Mouse (Mus musculus) heart, embryonic 16.5 days (tissue): ENCODE measurements around the gene Dnttip1. TPM values are rescaled to one million over a fixed set of nuclear protein-coding genes. Genes with fewer than 3 reads are reported as not detected.
"Not testable (repeated sequence)": the region's sequence is repeated elsewhere in the genome, so short reads cannot be mapped to it uniquely, and the experiment has no call there.

Experiments
- ATAC-seq: fragments of 200-750 bp; cut with Nextera tagmentation; replicated peaks from 2 replicates; pipeline ENCODE4 v1.8.0; 2017; ENCODE audit warnings: moderate number of reproducible peaks; ENCODE audit not compliant: insufficient read depth, low FRiP score; ENCODE audit errors: extremely low read depth
- H3K27ac ChIP-seq: fragments of 300-500 bp; sonication (generic); 2 replicates; pipeline ENCODE4 v1.5.1; 2014; ENCODE audit warnings: mild to moderate bottlenecking, low read length, control low read depth, moderate library complexity
- H3K27me3 ChIP-seq: fragments of 300-500 bp; sonication (generic); 2 replicates; pipeline ENCODE4 v1.6.1; 2014; ENCODE audit warnings: low read length, mixed read lengths; ENCODE audit not compliant: control insufficient read depth, insufficient read depth
- H3K36me3 ChIP-seq: fragments of 300-500 bp; sonication (generic); 2 replicates; pipeline ENCODE4 v1.6.1; 2014; ENCODE audit not compliant: control insufficient read depth, insufficient read depth
- H3K4me1 ChIP-seq: fragments of 300-500 bp; sonication (generic); 2 replicates; pipeline ENCODE4 v1.6.1; 2014; ENCODE audit warnings: low read length, mixed read lengths; ENCODE audit not compliant: control insufficient read depth, insufficient read depth
- H3K4me2 ChIP-seq: fragments of 300-500 bp; sonication (generic); 2 replicates; pipeline ENCODE4 v1.6.1; 2014; ENCODE audit warnings: low read depth, mild to moderate bottlenecking, control low read depth, low read length
- H3K4me3 ChIP-seq: fragments of 300-500 bp; sonication (generic); 2 replicates; pipeline ENCODE4 v1.5.1; 2014; ENCODE audit warnings: mild to moderate bottlenecking, control low read depth, low read length
- H3K9ac ChIP-seq: fragments of 300-500 bp; sonication (generic); 2 replicates; pipeline ENCODE4 v1.6.1; 2014; ENCODE audit warnings: low read length, control low read depth
- H3K9me3 ChIP-seq: fragments of 300-500 bp; sonication (generic); replicated peaks from 2 replicates; pipeline ENCODE4 v1.6.1; 2016; ENCODE audit warnings: low read length; ENCODE audit not compliant: control insufficient read depth
- WGBS: fragments of 180-500 bp; shearing (Covaris S2); extraction: QIAGEN DNeasy Blood & Tissue Kit; methylation state at CpG from one replicate; pipeline ENCODE4 v1.1.7; 2014; 5-methylcytosine and 5-hydroxymethylcytosine counted together
- polyA plus RNA-seq: library from polyadenylated mRNA; unstranded; fragments of >200 nt; fragmentation: Nextera tagmentation; extraction: Ambion mirVana; gene quantifications from 2 replicates; pipeline ENCODE4 v1.2.1, GENCODE M21; 2015

Gene Dnttip1
- polyA plus RNA-seq: 56.0 and 58.7 TPM in 2 replicates

DNA sequence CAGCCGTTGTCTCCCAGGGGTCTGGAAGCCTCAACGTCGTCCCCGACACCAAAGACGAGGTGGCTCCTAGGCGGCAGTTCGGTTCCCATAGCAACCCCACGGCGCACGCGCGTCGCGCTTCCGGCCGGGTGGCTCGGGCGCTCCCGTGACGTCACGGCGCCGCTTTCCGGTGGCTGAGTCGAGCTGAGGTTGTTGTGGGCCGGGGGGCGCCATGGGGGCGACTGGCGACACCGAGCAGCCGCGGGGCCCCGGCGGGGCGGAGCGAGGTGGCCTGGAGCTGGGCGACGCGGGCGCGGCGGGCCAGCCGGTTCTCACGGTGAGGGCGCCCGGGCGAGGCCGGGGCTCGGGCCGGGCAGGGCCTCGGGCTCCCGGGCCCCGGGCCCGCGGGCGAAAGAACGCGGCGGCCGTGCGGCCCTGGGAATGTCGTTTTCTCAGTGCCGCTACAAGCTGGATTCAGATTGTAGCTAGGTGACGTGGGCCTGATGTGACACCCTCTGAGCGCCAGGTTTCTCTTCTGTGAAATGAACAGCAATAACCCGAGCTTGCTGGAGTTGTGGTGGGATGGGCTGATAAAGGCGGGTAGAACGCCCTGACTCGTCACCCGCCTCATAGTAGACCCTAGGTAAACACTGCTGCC is at the start of gene Dnttip1, which contains the start of gene Wfdc3:
Gene Dnttip1, plus strand, starts transcription at position 141 of the 637 bp plus-strand sequence.
Gene Wfdc3, minus strand, starts transcription at position 89 of the 637 bp plus-strand sequence.
- H3K9me3 ChIP-seq: no peaks in the 10 kb centered on the region
- H3K4me3 ChIP-seq: peak within 1 kb of the TSS; percentile 92
- H3K4me2 ChIP-seq: peak within 1 kb of the TSS; percentile 98
- peak within 1 kb of the TSS; percentile 96 for H3K9ac ChIP-seq
- under 1% methylated on average over 57 of the region's 70 CpGs for WGBS
- peak; percentile 90 for ATAC-seq
- H3K36me3 ChIP-seq: peaks cover 20% of the 10 kb centered on the region
- H3K27ac ChIP-seq: peak within 1 kb of the TSS; percentile 79
- peaks cover 12% of the 10 kb centered on the region for H3K4me1 ChIP-seq
- H3K27me3 ChIP-seq: no peaks in the 10 kb centered on the region

DNA sequence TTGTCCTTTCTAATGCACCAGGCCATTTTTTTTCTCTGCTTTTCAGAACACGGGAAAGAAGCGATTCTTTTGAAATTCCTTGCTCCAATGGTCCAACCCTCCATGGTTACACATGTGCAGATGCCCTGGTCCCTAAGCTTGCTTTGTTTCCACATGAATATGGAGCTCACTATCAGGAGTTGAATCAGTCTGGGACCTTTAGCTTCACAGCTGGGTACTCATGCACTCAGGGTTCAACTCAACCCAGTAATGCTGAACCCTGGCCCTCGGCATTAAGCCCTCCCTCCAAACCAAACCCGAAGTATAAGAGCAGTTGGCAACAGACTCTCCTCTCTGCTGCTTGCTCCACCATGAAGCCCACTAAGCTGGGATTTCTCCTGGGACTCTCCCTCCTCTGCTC is 47.6 kb upstream of the Dnttip1 start, which contains the start of gene Spint4:
Gene Spint4, plus strand, starts transcription at position 301 of the 400 bp plus-strand sequence.
- H3K9me3 ChIP-seq: no peaks in the 10 kb centered on the region
- H3K4me3 ChIP-seq: no peak within 1 kb of the TSS
- WGBS: 79% methylated on average over 4 of the region's 4 CpGs
- H3K36me3 ChIP-seq: no peaks in the 10 kb centered on the region
- no peak for ATAC-seq
- no peak within 1 kb of the TSS for H3K9ac ChIP-seq
- H3K4me1 ChIP-seq: no peaks in the 10 kb centered on the region
- no peak within 1 kb of the TSS for H3K27ac ChIP-seq
- no peaks in the 10 kb centered on the region for H3K27me3 ChIP-seq
- no peak within 1 kb of the TSS for H3K4me2 ChIP-seq

DNA sequence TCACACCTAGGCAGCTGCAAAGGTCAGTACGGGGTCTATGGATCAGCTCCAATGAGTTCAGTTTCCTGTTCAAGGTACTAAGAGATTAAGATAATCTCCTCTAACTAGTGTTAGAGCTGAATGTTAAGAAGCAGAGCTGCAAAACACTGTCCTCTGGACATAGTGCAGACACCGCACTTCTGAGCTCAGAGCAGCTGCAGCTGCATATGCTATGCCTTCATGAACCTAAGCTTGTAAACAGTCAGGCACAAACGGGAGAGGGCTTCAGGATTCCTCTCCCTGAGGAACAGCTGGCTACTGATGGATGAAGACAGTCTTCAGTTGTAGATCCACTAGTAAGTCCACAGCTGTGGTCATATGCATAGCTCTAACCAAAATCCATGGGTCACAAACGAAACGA is 44.8 kb upstream of the Dnttip1 start:
- no peak overlapping the region for H3K9ac ChIP-seq
- peaks cover 3% of the 10 kb centered on the region; the same call in 1 of the 2 replicates for H3K9me3 ChIP-seq
- no peaks in the 10 kb centered on the region for H3K4me1 ChIP-seq
- H3K36me3 ChIP-seq: no peaks in the 10 kb centered on the region
- H3K4me3 ChIP-seq: no peak overlapping the region
- H3K27me3 ChIP-seq: no peaks in the 10 kb centered on the region
- WGBS: 68% methylated on average over 5 of the region's 5 CpGs
- no peak for ATAC-seq
- H3K27ac ChIP-seq: no peak overlapping the region
- no peak overlapping the region for H3K4me2 ChIP-seq

DNA sequence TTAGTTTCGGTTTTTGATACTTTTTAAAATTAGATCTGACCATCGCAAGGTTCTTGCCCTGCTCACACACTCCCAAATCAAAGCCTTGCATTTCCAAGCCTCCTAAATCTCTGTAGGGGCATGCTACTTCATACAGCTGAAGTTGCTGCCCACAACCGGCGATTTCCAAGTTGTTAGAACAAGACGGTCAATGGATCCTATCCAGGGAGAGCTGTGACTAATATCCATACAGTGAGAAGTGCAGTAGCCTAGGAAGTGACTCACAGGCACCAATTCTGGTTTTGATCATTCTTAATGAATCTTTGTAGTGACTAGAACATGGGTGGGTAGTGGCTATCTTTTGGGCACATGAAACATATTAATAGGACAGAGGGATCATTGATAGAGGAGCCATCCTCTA is 44.0 kb upstream of the Dnttip1 start:
- 78% methylated on average over 5 of the region's 5 CpGs for WGBS

DNA sequence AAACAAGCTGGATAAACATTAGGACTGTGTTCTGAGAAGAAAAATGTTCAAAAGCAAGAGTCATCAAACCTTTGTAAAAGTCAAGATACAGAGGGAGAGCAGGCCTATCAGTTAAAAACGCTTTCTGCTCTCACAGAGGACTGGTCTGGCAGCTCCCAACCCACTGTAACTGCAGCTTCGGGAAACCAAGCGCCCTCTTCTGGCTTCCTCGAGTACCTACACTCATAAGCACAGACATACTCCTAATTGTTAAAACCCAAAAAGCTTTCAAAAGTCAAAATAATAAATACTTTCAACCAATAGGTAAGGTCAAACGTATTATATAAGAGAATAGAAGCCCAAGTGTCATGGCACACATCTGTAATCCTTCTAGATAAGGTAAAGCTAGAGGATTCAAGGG is 41.5 kb upstream of the Dnttip1 start:
- H3K9ac ChIP-seq: no peak overlapping the region
- H3K4me1 ChIP-seq: no peaks in the 10 kb centered on the region
- H3K27me3 ChIP-seq: no peaks in the 10 kb centered on the region
- ATAC-seq: no peak
- no peak overlapping the region for H3K4me3 ChIP-seq
- H3K4me2 ChIP-seq: no peak overlapping the region
- 79% methylated on average over 5 of the region's 5 CpGs for WGBS
- no peak overlapping the region for H3K27ac ChIP-seq
- H3K9me3 ChIP-seq: peaks cover 3% of the 10 kb centered on the region; the same call in 1 of the 2 replicates
- H3K36me3 ChIP-seq: no peaks in the 10 kb centered on the region

More for the DNA sequence above, 44.0 kb upstream of the Dnttip1 start:
- Histone ChIP-seq H3K9me3 (peaks cover 3% of the 10 kb centered on the region; the same call in 1 of the 2 replicates), H3K9ac (no peak overlapping the region), H3K4me1 (no peaks in the 10 kb centered on the region), H3K4me3 (no peak overlapping the region), H3K36me3 (no peaks in the 10 kb centered on the region), H3K27me3 (no peaks in the 10 kb centered on the region), H3K27ac (no peak overlapping the region), H3K4me2 (no peak overlapping the region)
- ATAC-seq: no peak

DNA sequence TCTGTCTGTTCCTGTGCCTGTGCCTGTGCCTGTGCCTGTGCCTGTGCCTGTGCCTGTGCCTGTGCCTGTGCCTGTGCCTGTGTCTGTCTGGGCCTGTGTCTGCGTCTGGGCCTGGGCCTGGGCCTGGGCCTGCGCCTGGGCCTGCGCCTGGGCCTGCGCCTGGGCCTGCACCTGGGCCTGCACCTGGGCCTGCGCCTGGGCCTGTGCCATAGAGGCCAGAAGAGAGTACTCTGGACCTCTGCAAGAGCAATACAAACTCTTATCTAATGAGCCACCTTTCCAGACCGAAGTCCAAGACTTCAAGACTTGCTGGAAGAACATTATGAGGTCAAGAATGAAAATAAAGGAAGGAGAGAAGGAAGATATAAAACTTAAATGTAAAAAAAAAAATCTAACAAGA is 40.5 kb upstream of the Dnttip1 start:
- Histone ChIP-seq H3K4me2 (no peak overlapping the region), H3K4me1 (no peaks in the 10 kb centered on the region), H3K36me3 (no peaks in the 10 kb centered on the region), H3K9ac (no peak overlapping the region), H3K9me3 (peaks cover 3% of the 10 kb centered on the region; the same call in 1 of the 2 replicates), H3K27me3 (no peaks in the 10 kb centered on the region; the same call in 1 of the 2 replicates), H3K4me3 (no peak overlapping the region), H3K27ac (no peak overlapping the region)
- ATAC-seq: no peak
- WGBS: 85% methylated on average over 6 of the region's 6 CpGs

DNA sequence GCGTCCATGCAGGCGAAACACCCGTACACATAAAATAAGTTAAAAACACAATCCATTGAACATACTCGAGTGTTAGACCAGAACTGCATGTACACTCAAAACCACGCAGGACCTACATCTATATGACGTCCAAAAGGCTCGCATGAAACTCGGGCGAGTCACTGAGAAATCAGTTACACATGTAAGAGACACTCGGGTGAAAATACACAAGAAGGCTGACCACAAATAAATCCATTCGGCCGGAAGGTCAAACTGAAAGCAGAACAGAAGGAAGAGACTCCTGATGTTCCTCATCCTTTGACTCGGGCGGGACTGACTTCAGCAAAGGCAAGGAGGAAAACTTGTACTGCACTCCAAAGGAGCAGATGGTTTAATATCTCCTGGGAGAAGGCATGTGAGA is 39.8 kb upstream of the Dnttip1 start:
- Histone ChIP-seq H3K36me3 (no peaks in the 10 kb centered on the region), H3K4me2 (no peak overlapping the region), H3K9ac (no peak overlapping the region), H3K4me1 (no peaks in the 10 kb centered on the region), H3K27ac (no peak overlapping the region), H3K27me3 (no peaks in the 10 kb centered on the region; the same call in 1 of the 2 replicates), H3K4me3 (no peak overlapping the region), H3K9me3 (peaks cover 3% of the 10 kb centered on the region; the same call in 1 of the 2 replicates)
- no peak for ATAC-seq
- WGBS: 90% methylated on average over 14 of the region's 14 CpGs

DNA sequence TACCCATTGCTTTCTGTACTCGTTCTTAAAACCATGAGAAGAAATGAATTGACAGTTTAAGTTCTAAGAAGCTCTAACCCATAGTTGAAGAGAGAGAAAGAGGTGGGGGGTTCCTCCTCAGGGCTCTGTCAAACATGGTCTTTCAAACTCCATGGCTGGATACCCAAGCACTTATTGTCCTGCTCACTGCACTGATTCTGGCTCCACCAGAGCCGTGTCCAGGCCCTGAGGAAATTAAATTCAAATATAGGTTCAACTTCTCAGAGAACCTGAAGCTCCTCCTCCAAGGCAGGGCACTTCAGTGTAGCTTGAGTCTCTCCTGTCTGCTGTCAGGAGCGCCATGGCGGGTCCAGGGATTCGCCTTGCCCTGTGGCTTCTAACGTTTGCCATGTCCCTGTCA is 30.8 kb upstream of the Dnttip1 start, which contains the start of gene Spint5:
Gene Spint5, plus strand, starts transcription at position 301 of the 400 bp plus-strand sequence.
- no peak within 1 kb of the TSS for H3K4me3 ChIP-seq
- no peak within 1 kb of the TSS for H3K9ac ChIP-seq
- no peak within 1 kb of the TSS for H3K4me2 ChIP-seq
- H3K27ac ChIP-seq: no peak within 1 kb of the TSS
- no peaks in the 10 kb centered on the region for H3K4me1 ChIP-seq
- no peak for ATAC-seq
- H3K9me3 ChIP-seq: 0 out of 2 replicates have a peak, but pooled peaks cover 3% of the 10 kb centered on the region
- WGBS: 73% methylated on average over 6 of the region's 6 CpGs
- no peaks in the 10 kb centered on the region for H3K27me3 ChIP-seq
- H3K36me3 ChIP-seq: no peaks in the 10 kb centered on the region

DNA sequence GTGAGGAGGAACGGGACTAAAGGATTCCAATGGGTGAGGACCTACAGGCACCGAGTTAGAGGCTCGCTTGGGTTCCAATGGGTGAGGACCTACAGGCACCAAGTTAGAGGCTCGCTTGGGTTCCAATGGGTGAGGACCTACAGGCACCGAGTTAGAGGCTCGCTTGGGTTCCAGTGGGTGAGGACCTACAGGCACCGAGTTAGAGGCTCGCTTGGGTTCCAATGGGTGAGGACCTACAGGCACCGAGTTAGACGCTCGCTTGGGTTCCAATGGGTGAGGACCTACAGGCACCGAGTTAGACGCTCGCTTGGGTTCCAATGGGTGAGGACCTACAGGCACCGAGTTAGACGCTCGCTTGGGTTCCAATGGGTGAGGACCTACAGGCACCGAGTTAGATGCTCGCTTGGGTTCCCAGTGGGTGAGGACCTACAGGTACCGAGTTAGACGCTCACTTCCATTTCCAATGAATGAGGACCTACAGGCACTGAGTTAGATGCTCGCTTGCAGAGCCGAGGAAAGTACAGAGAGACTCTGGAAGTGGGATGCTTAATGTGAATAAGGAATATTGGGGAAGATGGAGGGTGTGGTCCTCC is 29.5 kb upstream of the Dnttip1 start:
- ATAC-seq, H3K36me3 ChIP-seq, H3K4me3 ChIP-seq, H3K4me1 ChIP-seq, H3K9me3 ChIP-seq, H3K27ac ChIP-seq, H3K4me2 ChIP-seq, H3K9ac ChIP-seq, H3K27me3 ChIP-seq: not testable (repeated sequence)
- 88% methylated on average over 20 of the region's 23 CpGs for WGBS
